Mouse (Mus musculus): ENCODE data around the gene Hps4. TPM values are rescaled to one million over a fixed set of nuclear protein-coding genes. Genes with fewer than 3 reads are reported as not detected.

The Hps4 gene
- polyA plus RNA-seq, 1 experiment from 2014 or later, result 25.3 TPM

DNA sequence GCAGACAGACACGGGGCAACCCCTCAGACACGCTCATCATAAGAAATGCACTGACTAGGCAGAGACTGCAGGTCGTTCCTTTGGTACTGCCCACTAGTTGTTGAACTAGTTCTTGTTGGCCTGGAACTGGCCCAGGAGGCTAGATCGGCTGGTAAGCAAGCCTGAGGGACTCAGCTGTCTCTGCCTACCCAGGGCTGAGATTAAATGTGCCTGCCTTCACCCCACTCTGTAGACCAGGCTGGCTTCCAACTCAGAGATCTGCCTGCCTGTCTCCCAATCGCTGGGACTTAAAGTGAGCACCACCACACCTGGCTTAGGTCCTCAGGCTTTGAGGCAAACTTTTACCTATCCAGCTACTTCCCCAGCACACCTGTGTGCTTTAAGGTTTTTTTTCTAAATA lies 22.5 kb upstream of the Hps4 start:
- Histone ChIP-seq H3K4me3 (replicated peaks; ENCODE audit: low read depth, low read length) (no peak overlapping the region), H3K27me3 (ENCODE audit: insufficient read depth, low read length) (no peaks in the 10 kb centered on the region), H3K9ac (ENCODE audit: low read depth, low read length) (no peak overlapping the region), H3K9me3 (replicated peaks; ENCODE audit: low read length) (no peaks in the 10 kb centered on the region), H3K36me3 (ENCODE audit: insufficient read depth, low read length) (peaks cover 6% of the 10 kb centered on the region; the same call in 1 of the 2 replicates), H3K27ac (no peak overlapping the region), H3K4me2 (ENCODE audit: low read length) (no peak overlapping the region), H3K4me1 (replicated peaks; ENCODE audit: insufficient read depth, low read length) (0 out of 2 replicates have a peak, but pooled peaks cover 15% of the 10 kb centered on the region)
- TF ChIP-seq CTCF (IDR thresholded peaks at IDR 0.05; ENCODE audit: low read depth), result no peak
- DNase-seq (ENCODE audit: low spot score), result no peak
- WGBS, result 77% methylated on average over 5 of the region's 5 CpGs
- ATAC-seq (replicated peaks; ENCODE audit: low FRiP score, low read depth), result no peak

DNA sequence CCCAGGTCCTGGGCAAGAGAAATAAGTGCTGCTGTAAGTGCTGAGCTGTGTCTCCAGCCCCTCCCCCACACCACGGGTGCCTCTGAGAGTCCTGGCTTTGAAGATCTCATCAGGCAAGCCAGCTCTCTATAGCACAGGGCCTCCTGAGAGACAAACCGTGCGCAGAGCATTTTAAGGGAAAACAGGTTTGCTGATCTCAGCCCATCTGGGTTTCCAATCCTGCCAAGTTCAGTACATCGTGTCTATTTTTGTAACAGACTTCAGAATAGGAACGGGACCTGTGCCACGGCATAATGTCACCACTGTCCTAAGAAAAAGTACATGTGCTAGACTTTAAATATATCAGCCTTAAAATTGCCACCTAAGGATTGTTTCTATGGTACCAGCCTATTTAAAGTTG lies 21.9 kb upstream of the Hps4 start:
- H3K4me3 ChIP-seq (replicated peaks; ENCODE audit: low read depth, low read length), result no peak overlapping the region
- ATAC-seq (replicated peaks; ENCODE audit: low FRiP score, low read depth), result no peak
- H3K9me3 ChIP-seq (replicated peaks; ENCODE audit: low read length), result no peaks in the 10 kb centered on the region
- no peak overlapping the region for H3K27ac ChIP-seq
- H3K4me2 ChIP-seq (ENCODE audit: low read length), result no peak overlapping the region
- H3K27me3 ChIP-seq (ENCODE audit: insufficient read depth, low read length), result no peaks in the 10 kb centered on the region
- no peak for TF ChIP-seq CTCF (IDR thresholded peaks at IDR 0.05; ENCODE audit: low read depth)
- H3K4me1 ChIP-seq (replicated peaks; ENCODE audit: insufficient read depth, low read length), result 0 out of 2 replicates have a peak, but pooled peaks cover 14% of the 10 kb centered on the region
- 64% methylated on average over 6 of the region's 6 CpGs for WGBS
- no peak for DNase-seq (ENCODE audit: low spot score)
- no peak overlapping the region for H3K9ac ChIP-seq (ENCODE audit: low read depth, low read length)
- 0 out of 2 replicates have a peak, but pooled peaks cover under 1% of the 10 kb centered on the region for H3K36me3 ChIP-seq (ENCODE audit: insufficient read depth, low read length)

DNA sequence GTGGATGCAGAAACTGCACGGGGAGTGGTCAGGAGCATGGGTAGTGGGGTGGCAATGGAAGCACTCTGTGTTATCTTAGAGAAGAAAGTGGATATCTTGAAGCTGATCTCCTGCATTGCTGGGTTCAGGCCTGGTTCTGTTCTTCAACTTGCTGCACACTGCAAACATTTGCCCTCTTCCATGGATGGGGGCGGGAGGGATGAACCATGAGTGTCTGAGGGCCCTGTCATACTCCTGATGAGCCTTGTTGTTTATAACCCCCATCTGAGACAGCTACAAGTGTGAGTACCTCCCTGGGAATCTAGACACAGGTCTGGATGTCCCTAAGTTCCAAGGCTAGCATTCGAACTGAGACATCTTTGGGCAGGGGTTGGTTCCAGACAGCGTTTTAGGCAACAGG lies 21.5 kb upstream of the Hps4 start:
- H3K27me3 ChIP-seq (ENCODE audit: insufficient read depth, low read length), result no peaks in the 10 kb centered on the region
- H3K4me3 ChIP-seq (replicated peaks; ENCODE audit: low read depth, low read length), result no peak overlapping the region
- DNase-seq (ENCODE audit: low spot score), result no peak
- no peaks in the 10 kb centered on the region for H3K9me3 ChIP-seq (replicated peaks; ENCODE audit: low read length)
- 0 out of 2 replicates have a peak, but pooled peaks cover 9% of the 10 kb centered on the region for H3K4me1 ChIP-seq (replicated peaks; ENCODE audit: insufficient read depth, low read length)
- no peak for ATAC-seq (replicated peaks; ENCODE audit: low FRiP score, low read depth)
- 74% methylated on average over 4 of the region's 4 CpGs for WGBS
- H3K4me2 ChIP-seq (ENCODE audit: low read length), result no peak overlapping the region
- H3K27ac ChIP-seq, result no peak overlapping the region
- no peak overlapping the region for H3K9ac ChIP-seq (ENCODE audit: low read depth, low read length)
- no peaks in the 10 kb centered on the region for H3K36me3 ChIP-seq (ENCODE audit: insufficient read depth, low read length)
- TF ChIP-seq CTCF (IDR thresholded peaks at IDR 0.05; ENCODE audit: low read depth), result no peak

- no peaks in the 10 kb centered on the region; the same call in 1 of the 2 replicates for H3K36me3 ChIP-seq (ENCODE audit: insufficient read depth, low read length)
- no peak overlapping the region for H3K9ac ChIP-seq (ENCODE audit: low read depth, low read length)
- no peak for DNase-seq (ENCODE audit: low spot score)
- H3K4me2 ChIP-seq (ENCODE audit: low read length), result no peak overlapping the region
- no peak overlapping the region for H3K4me3 ChIP-seq (replicated peaks; ENCODE audit: low read depth, low read length)
- WGBS, result 85% methylated on average over 6 of the region's 6 CpGs
- ATAC-seq (replicated peaks; ENCODE audit: low FRiP score, low read depth), result no peak
- peaks cover 10% of the 10 kb centered on the region; the same call in 1 of the 2 replicates for H3K4me1 ChIP-seq (replicated peaks; ENCODE audit: insufficient read depth, low read length)
- H3K9me3 ChIP-seq (replicated peaks; ENCODE audit: low read length), result no peaks in the 10 kb centered on the region
- no peak for TF ChIP-seq CTCF (IDR thresholded peaks at IDR 0.05; ENCODE audit: low read depth)
- no peak overlapping the region for H3K27ac ChIP-seq
- H3K27me3 ChIP-seq (ENCODE audit: insufficient read depth, low read length), result no peaks in the 10 kb centered on the region
Measured at GRCm38 (mm10) chr5:112323246-112323645, 19.6 kb upstream of the Hps4 start.

GRCm38 (mm10) chr5:112324637-112325545 lies 18.0 kb upstream of the Hps4 start:
- Histone ChIP-seq H3K27me3 (ENCODE audit: insufficient read depth, low read length) (no peaks in the 10 kb centered on the region), H3K9me3 (replicated peaks; ENCODE audit: low read length) (no peaks in the 10 kb centered on the region), H3K9ac (ENCODE audit: low read depth, low read length) (no peak overlapping the region), H3K27ac (peak overlapping the region; percentile 81), H3K4me3 (replicated peaks; ENCODE audit: low read depth, low read length) (peak overlapping the region; percentile 4; the same call in 1 of the 2 replicates), H3K4me1 (replicated peaks; ENCODE audit: insufficient read depth, low read length) (peaks cover 10% of the 10 kb centered on the region; the same call in 1 of the 2 replicates), H3K4me2 (ENCODE audit: low read length) (peak overlapping the region; percentile 79), H3K36me3 (ENCODE audit: insufficient read depth, low read length) (peaks cover 10% of the 10 kb centered on the region)
- DNase-seq (ENCODE audit: low spot score), result peak; percentile 85
- TF ChIP-seq CTCF (IDR thresholded peaks at IDR 0.05; ENCODE audit: low read depth), result no peak
- 14% methylated on average over 24 of the region's 24 CpGs for WGBS
- peak; percentile 65 for ATAC-seq (replicated peaks; ENCODE audit: low FRiP score, low read depth)

DNA sequence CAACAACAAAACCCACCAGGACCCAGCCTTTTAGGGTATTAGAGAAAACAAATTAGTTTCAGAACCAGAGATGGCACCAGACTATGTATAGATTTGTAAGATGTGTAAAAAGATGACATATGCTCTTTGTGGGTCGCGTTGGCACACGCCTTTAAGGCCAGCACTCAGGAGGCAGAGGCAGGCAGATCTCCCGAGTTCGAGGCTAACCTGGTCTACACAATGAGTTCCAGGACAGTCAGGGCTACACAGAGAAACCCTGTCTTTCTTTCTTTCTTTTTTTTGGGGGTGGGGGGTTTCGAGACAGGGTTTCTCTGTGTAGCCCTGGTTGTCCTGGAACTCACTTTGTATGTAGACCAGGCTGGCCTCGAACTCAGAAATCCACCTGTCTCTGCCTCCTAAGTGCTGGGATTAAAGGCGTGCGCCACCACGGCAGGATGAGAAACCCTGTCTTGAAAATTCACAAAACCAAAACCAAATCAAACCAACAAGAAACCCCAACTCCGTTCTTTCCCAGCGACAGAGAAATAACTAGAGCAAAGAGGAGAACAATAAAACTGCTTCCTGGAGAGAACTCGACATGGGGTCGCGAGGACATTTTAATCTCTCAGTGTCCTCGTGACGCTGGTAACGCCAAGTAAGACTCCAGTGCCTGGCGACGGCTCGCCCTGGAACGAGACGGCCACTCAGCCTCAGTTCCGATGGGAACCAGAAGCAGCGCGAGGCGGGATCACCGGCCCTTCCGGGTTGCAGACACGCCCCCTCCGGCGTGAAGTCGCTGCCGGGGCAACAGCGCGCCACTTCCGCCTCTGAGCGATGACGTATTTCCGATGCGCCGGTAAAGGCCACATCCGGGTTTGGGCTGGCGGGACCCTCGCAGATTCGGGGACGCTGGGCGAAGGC lies 17.1 kb upstream of the Hps4 start, which contains the start of gene Tfip11:
TSS of gene Tfip11 (plus strand) at position 813 of the 900 bp plus-strand sequence.
- no peaks in the 10 kb centered on the region for H3K27me3 ChIP-seq (ENCODE audit: insufficient read depth, low read length)
- H3K9me3 ChIP-seq (replicated peaks; ENCODE audit: low read length), result no peaks in the 10 kb centered on the region
- H3K27ac ChIP-seq, result peak within 1 kb of the TSS; percentile 81
- H3K36me3 ChIP-seq (ENCODE audit: insufficient read depth, low read length), result peaks cover 19% of the 10 kb centered on the region
- DNase-seq (ENCODE audit: low spot score) (peak; percentile 97), ATAC-seq (replicated peaks; ENCODE audit: low FRiP score, low read depth) (peak; percentile 88)
- no peak for TF ChIP-seq CTCF (IDR thresholded peaks at IDR 0.05; ENCODE audit: low read depth)
- peak within 1 kb of the TSS; percentile 99 for H3K4me3 ChIP-seq (replicated peaks; ENCODE audit: low read depth, low read length)
- peaks cover 10% of the 10 kb centered on the region; the same call in 1 of the 2 replicates for H3K4me1 ChIP-seq (replicated peaks; ENCODE audit: insufficient read depth, low read length)
- H3K4me2 ChIP-seq (ENCODE audit: low read length), result peak within 1 kb of the TSS; percentile 79
- 7% methylated on average over 48 of the region's 48 CpGs for WGBS
- H3K9ac ChIP-seq (ENCODE audit: low read depth, low read length), result peak within 1 kb of the TSS; percentile 80

All from kidney, postnatal 0 days (tissue).